Mouse (Mus musculus) hindbrain, embryonic 15.5 days (tissue): ENCODE data around the gene Gm8909. TPM values are rescaled to one million over a fixed set of nuclear protein-coding genes. Genes with fewer than 3 reads are reported as not detected.
A peak's percentile ranks its signal among the peaks of the same experiment; 100 is the strongest.
"Not testable (repeated sequence)": the region's sequence is repeated elsewhere in the genome, so short reads cannot be mapped to it uniquely, and the experiment has no call there.

Experiments used
- ATAC-seq: fragments of 200-750 bp; cut with Nextera tagmentation; 2 replicates; pipeline ENCODE4 v1.8.0; 2017; ENCODE audit warnings: low read depth, moderate number of reproducible peaks, moderate TSS enrichment; ENCODE audit not compliant: low FRiP score
- H3K27ac ChIP-seq: fragments of 300-500 bp; sonication (generic); replicated peaks from 2 replicates; pipeline ENCODE4 v1.5.1; 2015; ENCODE audit warnings: mild to moderate bottlenecking, inconsistent platforms
- H3K27me3 ChIP-seq: fragments of 300-500 bp; sonication (generic); 2 replicates; pipeline ENCODE4 v1.6.1; 2015; ENCODE audit warnings: control low read depth, inconsistent platforms
- H3K36me3 ChIP-seq: fragments of 300-500 bp; sonication (generic); 2 replicates; pipeline ENCODE4 v1.6.1; 2015; ENCODE audit warnings: control low read depth, inconsistent platforms
- H3K4me1 ChIP-seq: fragments of 300-500 bp; sonication (generic); replicated peaks from 2 replicates; pipeline ENCODE4 v1.6.1; 2015; ENCODE audit warnings: control low read depth, inconsistent platforms
- H3K4me2 ChIP-seq: fragments of 300-500 bp; sonication (generic); 2 replicates; pipeline ENCODE4 v1.6.1; 2015; ENCODE audit warnings: moderate library complexity, mild to moderate bottlenecking, inconsistent platforms
- H3K4me3 ChIP-seq: fragments of 300-500 bp; sonication (generic); 2 replicates; pipeline ENCODE4 v1.5.1; 2015; ENCODE audit warnings: mild to moderate bottlenecking, inconsistent platforms
- H3K9ac ChIP-seq: fragments of 300-500 bp; sonication (generic); 2 replicates; pipeline ENCODE4 v1.6.1; 2015; ENCODE audit warnings: inconsistent platforms
- H3K9me3 ChIP-seq: fragments of 300-500 bp; sonication (generic); 2 replicates; pipeline ENCODE4 v1.6.1; 2016; ENCODE audit warnings: control low read depth, inconsistent platforms
- WGBS: fragments of 180-500 bp; shearing (Covaris S2); methylation state at CpG from one replicate; pipeline ENCODE4 v1.1.7; 2015; 5-methylcytosine and 5-hydroxymethylcytosine counted together
- polyA plus RNA-seq: library from polyadenylated mRNA; unstranded; fragments of >200 nt; fragmentation: Nextera tagmentation; extraction: Ambion mirVana; gene quantifications from 2 replicates; pipeline ENCODE4 v1.2.1, GENCODE M21; 2015

Gm8909 gene
- polyA plus RNA-seq, 1 experiment from 2014 or later: not detected

DNA sequence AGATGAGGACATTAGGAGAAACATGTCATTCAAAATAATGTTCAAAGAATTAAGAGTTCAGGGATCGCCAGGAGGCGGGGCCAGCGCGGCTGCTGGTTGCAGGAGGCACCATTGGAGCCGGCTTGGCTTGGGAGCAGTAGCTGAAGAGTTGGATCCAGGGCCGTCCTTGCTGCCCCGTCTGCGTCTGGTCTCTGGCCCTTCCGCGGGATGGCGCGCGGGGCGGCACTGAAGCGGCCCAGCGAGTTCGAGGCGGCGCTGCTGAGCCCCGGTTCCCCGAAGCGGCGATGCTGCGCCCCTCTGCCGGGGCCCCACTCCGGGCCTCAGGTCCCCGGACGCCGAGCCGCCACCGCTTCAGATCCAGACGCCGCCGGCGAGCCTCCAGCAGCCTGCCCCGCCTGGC, 10.6 kb downstream of the Gm8909 start:
- H3K27me3 ChIP-seq: peaks cover 69% of the 10 kb centered on the region
- H3K9ac ChIP-seq, H3K36me3 ChIP-seq, H3K9me3 ChIP-seq, H3K27ac ChIP-seq, ATAC-seq: not testable (repeated sequence)
- WGBS: under 1% methylated on average over 36 of the region's 36 CpGs
- H3K4me3 ChIP-seq: peak overlapping the region; percentile 22
- H3K4me2 ChIP-seq: peak overlapping the region; percentile 61
- peaks cover 10% of the 10 kb centered on the region for H3K4me1 ChIP-seq

GRCm38 (mm10) chr17:36154271-36155149, 13.8 kb downstream of the Gm8909 start:
- H3K4me3 ChIP-seq: no peak overlapping the region
- H3K9ac ChIP-seq: no peak overlapping the region
- H3K27me3 ChIP-seq: peaks cover 51% of the 10 kb centered on the region
- ATAC-seq: no peak
- no peaks in the 10 kb centered on the region for H3K9me3 ChIP-seq
- no peak overlapping the region for H3K27ac ChIP-seq
- WGBS: 26% methylated on average over 3 of the region's 3 CpGs
- peaks cover 7% of the 10 kb centered on the region for H3K4me1 ChIP-seq
- no peak overlapping the region for H3K4me2 ChIP-seq
- no peaks in the 10 kb centered on the region for H3K36me3 ChIP-seq

DNA sequence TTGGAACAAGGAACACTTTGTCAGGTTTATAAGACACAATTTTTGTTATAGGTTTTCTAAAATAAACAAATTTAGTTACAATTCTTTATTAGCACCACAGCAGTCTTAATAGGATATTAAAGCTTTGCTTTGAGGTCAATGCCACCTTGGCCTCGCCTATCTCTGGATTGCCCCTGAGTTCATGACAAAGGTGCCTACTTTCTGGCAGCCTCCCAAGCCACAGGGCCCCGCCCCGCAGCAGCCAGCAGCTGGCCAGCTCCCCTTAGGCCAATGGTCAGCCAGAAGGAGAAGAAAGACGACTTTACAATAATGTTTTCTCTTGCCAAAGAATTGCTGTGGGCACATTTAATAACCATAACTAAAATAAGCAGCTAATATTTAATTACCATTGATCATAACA, 17.1 kb downstream of the Gm8909 start:
- not testable (repeated sequence) for H3K4me1 ChIP-seq, H3K4me3 ChIP-seq, H3K9me3 ChIP-seq, H3K4me2 ChIP-seq, H3K9ac ChIP-seq, H3K27ac ChIP-seq, ATAC-seq, H3K36me3 ChIP-seq
- peaks cover 51% of the 10 kb centered on the region for H3K27me3 ChIP-seq
- 48% methylated on average over 4 of the region's 4 CpGs for WGBS

DNA sequence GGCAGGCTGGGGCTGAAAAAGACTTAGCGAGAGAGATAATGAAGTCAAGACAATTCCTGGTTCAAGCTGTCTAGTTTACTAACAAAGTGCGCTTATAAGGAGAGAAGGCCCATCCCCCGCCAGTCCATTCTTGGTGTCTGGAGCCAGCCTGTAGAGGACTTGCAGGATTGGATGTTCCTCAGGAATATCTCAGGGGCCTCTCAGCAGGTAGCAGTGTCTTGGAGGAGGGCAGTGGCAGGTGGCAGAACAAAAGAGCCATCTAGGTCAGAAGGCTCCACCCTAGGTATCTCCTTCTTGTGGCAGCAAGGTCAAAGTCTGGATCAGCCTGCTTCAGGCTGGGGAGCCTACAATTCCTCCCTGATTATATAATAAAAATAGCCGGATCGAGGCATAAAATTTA, 19.9 kb downstream of the Gm8909 start:
- H3K4me2 ChIP-seq, H3K27ac ChIP-seq, H3K4me3 ChIP-seq, H3K9me3 ChIP-seq, H3K9ac ChIP-seq, H3K36me3 ChIP-seq, ATAC-seq: not testable (repeated sequence)
- H3K4me1 ChIP-seq: peaks cover 11% of the 10 kb centered on the region
- peaks cover 47% of the 10 kb centered on the region for H3K27me3 ChIP-seq
- WGBS: 72% methylated on average over 5 of the region's 5 CpGs

- H3K9ac ChIP-seq, H3K27ac ChIP-seq, H3K4me3 ChIP-seq, H3K36me3 ChIP-seq, ATAC-seq, H3K4me2 ChIP-seq, H3K9me3 ChIP-seq: not testable (repeated sequence)
- Histone ChIP-seq H3K27me3 (peaks cover 55% of the 10 kb centered on the region), H3K4me1 (peaks cover 11% of the 10 kb centered on the region)
- 93% methylated on average over 1 of the region's 1 CpGs for WGBS
These were observed 21.4 kb downstream of the Gm8909 start for GRCm38 (mm10) chr17:36146937-36147336.

- Histone ChIP-seq H3K4me2 (peak overlapping the region; percentile 61), H3K4me1 (peaks cover 11% of the 10 kb centered on the region), H3K4me3 (peak overlapping the region; percentile 37), H3K9ac (0 out of 2 replicates have a peak overlapping the region, but pooled peaks have one; percentile 7), H3K27me3 (peaks cover 60% of the 10 kb centered on the region)
- not testable (repeated sequence) for H3K9me3 ChIP-seq, ATAC-seq, H3K27ac ChIP-seq, H3K36me3 ChIP-seq
- WGBS: 2% methylated on average over 12 of the region's 13 CpGs
These were observed 22.5 kb downstream of the Gm8909 start for GRCm38 (mm10) chr17:36145861-36146156.

GRCm38 (mm10) chr17:36145111-36145860, 23.1 kb downstream of the Gm8909 start:
- Histone ChIP-seq H3K9me3 (no peaks in the 10 kb centered on the region), H3K4me3 (peak overlapping the region; percentile 37), H3K4me2 (peak overlapping the region; percentile 61), H3K4me1 (peaks cover 11% of the 10 kb centered on the region), H3K27ac (no peak overlapping the region), H3K9ac (0 out of 2 replicates have a peak overlapping the region, but pooled peaks have one; percentile 7), H3K27me3 (peaks cover 60% of the 10 kb centered on the region), H3K36me3 (no peaks in the 10 kb centered on the region)
- 1% methylated on average over 78 of the region's 78 CpGs for WGBS
- no peak for ATAC-seq

- 85% methylated on average over 1 of the region's 1 CpGs for WGBS
- H3K36me3 ChIP-seq, H3K4me3 ChIP-seq, H3K4me1 ChIP-seq, H3K9me3 ChIP-seq, H3K4me2 ChIP-seq, ATAC-seq, H3K27ac ChIP-seq, H3K9ac ChIP-seq: not testable (repeated sequence)
- H3K27me3 ChIP-seq: peaks cover 14% of the 10 kb centered on the region
These were observed 32.0 kb downstream of the Gm8909 start for GRCm38 (mm10) chr17:36136299-36136848.

- H3K36me3 ChIP-seq, H3K4me3 ChIP-seq, H3K9ac ChIP-seq, H3K27ac ChIP-seq, H3K9me3 ChIP-seq, H3K4me1 ChIP-seq, H3K27me3 ChIP-seq, ATAC-seq, H3K4me2 ChIP-seq: not testable (repeated sequence)
These were observed 32.7 kb downstream of the Gm8909 start for GRCm38 (mm10) chr17:36135421-36136231.

DNA sequence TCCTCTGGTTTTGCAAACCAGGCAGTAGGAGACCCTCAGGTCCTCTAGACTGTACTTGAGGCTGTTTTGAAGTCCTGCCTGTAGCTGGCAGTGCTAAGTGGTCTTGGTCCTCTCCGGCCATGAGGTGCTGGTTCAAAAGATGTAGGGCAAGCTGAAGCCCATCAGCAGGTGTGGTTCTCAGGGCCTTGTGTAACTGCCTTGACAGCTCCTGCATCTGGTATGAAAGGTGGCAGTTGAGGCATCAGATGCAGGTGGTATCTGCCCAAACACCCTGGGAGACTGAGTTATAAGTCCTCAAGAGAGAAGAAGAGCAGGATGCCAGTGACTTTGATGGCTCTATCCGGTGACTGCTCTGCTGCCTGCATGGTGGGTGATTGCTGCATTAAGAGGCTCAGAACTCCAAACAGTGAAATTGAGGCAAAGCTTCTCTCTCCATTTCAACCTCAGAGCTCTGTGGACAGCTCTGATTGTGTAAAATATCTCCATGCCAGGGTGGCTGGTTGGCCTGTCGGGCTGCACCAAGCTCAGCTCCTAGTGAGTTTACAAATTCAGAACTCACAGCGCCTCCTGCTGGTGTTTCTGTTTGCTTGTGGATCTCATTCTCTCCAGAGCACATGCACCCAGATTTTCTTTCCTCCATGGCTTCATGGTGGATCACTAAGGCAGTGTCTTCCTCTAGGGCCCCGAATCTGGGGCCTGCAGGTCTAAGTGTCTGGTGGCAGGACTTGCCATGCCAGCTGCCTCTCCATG, 36.6 kb downstream of the Gm8909 start:
- Histone ChIP-seq H3K4me3 (no peak overlapping the region), H3K9ac (no peak overlapping the region), H3K9me3 (no peaks in the 10 kb centered on the region), H3K27ac (no peak overlapping the region), H3K27me3 (no peaks in the 10 kb centered on the region; the same call in 1 of the 2 replicates), H3K4me1 (no peaks in the 10 kb centered on the region), H3K36me3 (no peaks in the 10 kb centered on the region), H3K4me2 (no peak overlapping the region)
- WGBS: 72% methylated on average over 5 of the region's 5 CpGs
- ATAC-seq: no peak
